Mouse (Mus musculus) gonadal fat pad, adult 2 months (tissue): ENCODE measurements around the gene Zfp326. TPM values are rescaled to one million over a fixed set of nuclear protein-coding genes. Genes with fewer than 3 reads are reported as not detected.

Source experiments
- DNase-seq: peaks from one replicate; pipeline ENCODE4 v3.0.0-alpha.2; 2012; ENCODE audit warnings: low read depth
- polyA plus RNA-seq: library from polyadenylated mRNA; depleted of rRNA; stranded (reverse); fragments of >200 nt; gene quantifications from 2 replicates; pipeline ENCODE4 v1.2.3, GENCODE M21; 2012

Gene Zfp326
- polyA plus RNA-seq, 1 experiment: 9.9 TPM

DNA sequence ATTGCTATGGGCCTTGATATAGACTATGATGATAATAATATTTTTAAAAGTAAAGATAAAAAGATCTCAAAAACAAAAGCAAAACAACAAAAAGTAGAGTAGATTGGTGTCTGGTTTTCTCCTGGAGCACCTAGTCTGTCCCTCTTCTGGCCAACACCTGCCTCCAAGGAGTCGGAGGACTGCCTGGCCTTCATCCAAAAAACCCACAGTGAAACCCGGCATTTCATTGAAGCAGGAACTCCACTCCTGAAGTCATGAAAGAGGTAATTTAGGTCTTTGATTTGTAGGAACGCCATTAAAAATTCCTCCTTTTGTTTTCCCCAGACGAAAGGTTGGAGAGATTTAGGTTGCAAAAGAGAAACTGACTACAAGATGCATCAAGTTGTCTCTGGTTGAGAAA lies 8.9 kb upstream of the Zfp326 start:
- DNase-seq: no peak

- no peak for DNase-seq
Observed at GRCm38 (mm10) chr5:105867841-105868447, 8.4 kb upstream of the Zfp326 start.

DNA sequence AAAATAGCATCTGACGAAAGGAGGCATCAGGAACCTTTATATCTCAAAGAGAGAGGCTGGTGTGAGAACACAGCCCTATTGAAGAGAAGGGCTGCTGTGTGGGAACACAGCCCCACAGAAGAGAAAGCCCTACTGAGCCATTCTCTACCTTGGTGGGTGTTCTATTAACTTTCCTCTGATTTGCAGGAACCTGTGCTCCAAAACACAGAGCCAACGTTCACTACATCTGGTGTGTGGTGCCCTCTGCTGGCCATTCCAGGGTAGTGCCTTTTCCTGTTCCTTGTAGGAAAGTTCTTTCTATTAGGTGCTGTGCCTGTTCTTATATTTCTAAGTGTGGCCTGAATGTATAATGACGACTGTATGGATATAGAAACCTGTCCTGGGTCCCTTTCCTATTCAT lies 7.8 kb upstream of the Zfp326 start:
- no peak for DNase-seq

- no peak for DNase-seq
Observed at GRCm38 (mm10) chr5:105869739-105870138, 6.6 kb upstream of the Zfp326 start.

GRCm38 (mm10) chr5:105871140-105871539 lies 5.2 kb upstream of the Zfp326 start:
- DNase-seq: no peak

DNA sequence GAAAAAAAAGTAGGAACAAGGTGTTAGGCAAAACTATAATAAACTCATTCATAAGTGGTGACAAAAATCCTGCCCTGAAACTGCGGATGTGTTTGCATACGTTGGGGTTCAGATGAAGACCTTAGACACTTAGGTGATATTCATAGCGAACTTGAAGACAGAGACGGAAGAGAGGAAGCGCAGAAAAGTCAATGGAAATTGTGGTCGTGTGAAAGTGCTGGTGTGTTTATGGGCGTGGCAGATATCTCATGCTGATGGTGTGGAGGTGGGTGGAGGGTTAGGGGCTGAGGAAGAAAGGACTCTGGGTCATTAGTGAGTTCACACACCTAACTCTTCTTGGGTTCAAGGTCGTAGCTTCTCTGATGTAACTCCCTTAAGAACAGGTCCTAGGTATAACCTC lies 4.2 kb upstream of the Zfp326 start:
- no peak for DNase-seq

DNA sequence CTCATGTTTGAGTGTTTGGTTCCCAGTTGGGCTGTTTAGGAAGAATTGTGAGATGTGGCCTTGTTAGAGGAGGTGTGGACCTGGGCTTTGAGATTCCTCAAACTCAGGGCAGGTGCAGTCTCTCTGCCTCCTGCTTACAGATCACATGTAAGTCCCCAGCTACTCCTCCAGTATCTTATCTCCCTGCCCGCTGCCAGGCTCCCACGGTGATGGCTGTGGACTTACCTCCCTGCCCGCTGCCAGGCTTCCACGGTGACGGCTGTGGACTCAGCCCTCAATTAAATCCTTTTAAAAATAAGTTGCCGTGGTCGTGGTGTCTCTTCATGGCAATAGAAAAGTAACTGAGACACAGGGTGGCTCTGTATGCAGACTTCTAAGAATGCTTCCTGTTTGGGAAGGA lies 3.4 kb upstream of the Zfp326 start:
- no peak for DNase-seq

GRCm38 (mm10) chr5:105873774-105874173 lies 2.6 kb upstream of the Zfp326 start:
- no peak for DNase-seq

DNA sequence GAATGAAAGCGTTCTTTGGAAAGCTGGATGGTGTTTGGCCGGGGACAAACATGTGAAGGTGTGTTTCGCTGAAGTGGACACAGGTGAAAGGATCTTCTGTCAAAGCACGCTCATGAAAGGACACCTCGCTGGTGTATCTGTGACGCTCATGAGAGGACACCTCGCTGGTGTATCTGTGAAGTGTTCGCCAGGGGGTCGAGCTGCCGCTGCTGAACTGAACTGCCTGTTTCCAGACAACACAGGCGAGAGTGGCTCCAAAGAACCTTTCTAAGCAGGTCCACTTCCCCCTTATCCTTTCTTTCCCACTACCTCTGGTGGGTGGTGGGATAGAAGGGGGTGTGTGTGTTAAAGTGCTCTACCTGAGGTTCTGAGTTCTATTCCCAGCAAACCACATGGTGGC lies 1.9 kb upstream of the Zfp326 start:
- DNase-seq: no peak

- DNase-seq: no peak
Observed at GRCm38 (mm10) chr5:105876925-105877774, 785 bp downstream of the Zfp326 start.

DNA sequence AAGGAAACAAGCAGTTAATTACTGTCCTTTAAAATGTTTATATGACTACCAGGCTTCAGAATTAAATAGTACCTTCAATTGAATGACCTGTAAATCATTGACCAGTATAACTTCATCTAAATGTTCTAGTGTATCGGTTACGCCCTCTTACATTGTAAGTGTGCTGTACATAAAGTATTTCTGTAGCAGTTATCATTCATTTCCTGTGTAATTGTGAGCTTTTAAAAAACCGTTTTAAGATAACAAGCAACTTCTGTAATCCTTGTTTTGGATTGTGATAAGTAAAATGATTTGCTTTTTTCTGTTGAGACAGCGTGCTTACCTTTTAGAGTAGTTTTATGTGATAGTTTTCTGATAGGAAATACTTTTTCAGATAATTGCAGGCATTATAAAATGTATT lies 11.0 kb downstream of the Zfp326 start:
- DNase-seq: no peak

DNA sequence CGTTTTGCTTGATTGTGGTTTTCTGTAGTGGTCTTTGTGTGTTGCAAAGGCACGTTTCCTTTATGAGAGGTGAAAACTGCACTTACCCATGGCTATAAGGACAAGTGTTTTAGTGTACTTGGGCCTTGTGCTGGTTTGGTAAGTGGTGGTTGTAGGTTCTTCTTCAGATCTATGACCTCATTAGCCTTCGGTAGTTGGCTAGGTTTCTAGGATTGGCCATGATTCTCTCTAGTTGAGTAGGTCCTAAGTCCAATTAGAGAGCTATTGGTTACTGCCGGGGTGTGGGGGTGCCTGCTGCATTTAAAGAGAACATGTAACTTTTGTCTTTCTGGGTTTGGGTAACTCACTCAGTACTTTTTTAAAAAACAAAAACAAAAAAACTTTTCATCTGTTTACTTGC lies 21.8 kb downstream of the Zfp326 start:
- no peak for DNase-seq

DNA sequence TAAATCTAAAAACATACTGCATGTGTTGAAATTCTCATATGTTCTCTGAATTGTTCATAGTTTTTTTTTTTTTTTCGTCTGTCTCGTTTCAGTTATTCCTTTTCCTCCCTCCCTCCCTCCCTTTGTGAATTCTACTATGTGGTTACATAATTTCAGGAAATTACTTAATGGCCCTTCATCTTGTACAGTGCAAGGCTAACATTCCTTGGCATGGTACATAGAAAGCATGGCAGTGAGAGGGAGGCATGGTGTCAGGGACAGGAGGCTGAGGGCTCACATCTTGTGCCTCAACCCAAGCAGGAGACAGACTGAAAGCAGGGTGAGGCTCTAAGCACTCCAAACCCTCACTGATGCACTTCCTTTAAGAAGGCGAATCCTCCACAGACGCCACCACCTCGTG lies 32.8 kb downstream of the Zfp326 start:
- DNase-seq: no peak

DNA sequence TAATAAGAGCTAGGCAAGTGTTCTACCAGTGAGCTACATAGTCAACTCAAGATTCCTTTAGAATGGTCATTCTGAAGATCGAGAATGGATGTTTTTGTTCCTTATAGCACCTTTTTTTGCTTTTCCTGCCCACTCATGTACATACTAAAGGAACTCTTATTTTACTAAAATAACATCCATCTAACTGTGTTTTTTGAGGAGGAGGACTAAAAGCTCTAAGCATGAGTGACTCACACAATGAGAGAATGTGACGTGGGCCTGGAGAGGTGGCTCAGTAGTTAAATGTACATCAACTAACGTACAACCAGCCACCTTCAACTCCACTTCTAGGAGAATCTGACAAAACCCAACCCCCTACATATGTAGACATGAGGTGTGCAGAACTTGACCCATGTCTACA lies 33.3 kb downstream of the Zfp326 start:
- DNase-seq: no peak

GRCm38 (mm10) chr5:105911498-105911897 lies 35.1 kb downstream of the Zfp326 start:
- no peak for DNase-seq

DNA sequence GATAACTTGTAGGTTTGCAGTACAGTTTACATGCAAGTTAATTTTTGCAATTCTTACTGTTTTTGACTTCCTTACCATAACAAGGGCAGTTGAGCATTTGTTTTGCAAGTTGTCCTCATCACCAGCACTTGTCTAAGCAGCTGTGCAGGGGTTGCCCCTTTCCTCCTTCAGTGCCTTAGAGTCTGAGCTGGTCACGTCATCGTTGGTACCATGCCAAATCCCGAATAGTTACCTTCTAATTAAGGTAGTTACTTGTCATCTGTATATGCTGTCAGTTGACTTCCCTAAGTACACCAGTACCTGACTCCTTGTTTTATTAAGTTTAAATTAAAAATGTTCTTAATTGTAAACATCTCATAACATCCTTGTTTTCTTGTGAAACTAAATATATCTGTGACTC lies 41.0 kb downstream of the Zfp326 start:
- no peak for DNase-seq

DNA sequence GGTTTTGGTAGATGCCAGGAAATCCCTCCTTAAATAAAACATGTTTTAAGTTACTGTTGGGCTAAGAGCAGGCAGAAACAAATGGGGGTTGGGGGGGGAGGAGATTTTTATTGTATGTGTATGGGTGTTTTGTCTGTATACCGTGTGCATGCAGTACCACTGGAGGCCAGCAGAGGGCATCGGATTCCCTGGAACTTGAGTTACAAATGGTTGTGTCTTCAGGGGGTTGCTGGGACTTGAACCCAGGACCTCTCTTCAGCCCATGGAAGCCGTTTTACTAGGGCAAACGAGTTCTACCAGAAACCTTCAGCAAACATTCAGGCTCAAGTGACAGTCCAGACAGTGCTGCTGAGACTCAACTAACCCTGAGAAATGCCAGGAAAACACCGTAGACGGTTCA lies 41.9 kb downstream of the Zfp326 start:
- no peak for DNase-seq

- DNase-seq: no peak
Observed at GRCm38 (mm10) chr5:105922818-105923487, 46.6 kb downstream of the Zfp326 start.

GRCm38 (mm10) chr5:105924347-105924746 lies 48.0 kb downstream of the Zfp326 start:
- peak; percentile 79 for DNase-seq

GRCm38 (mm10) chr5:105925568-105926255 lies 49.3 kb downstream of the Zfp326 start:
- no peak for DNase-seq

GRCm38 (mm10) chr5:105930282-105930681 lies 53.9 kb downstream of the Zfp326 start:
- DNase-seq: no peak

GRCm38 (mm10) chr5:105932392-105932791 lies 56.0 kb downstream of the Zfp326 start:
- no peak for DNase-seq
